Mouse (Mus musculus) liver, embryonic 11.5 days (tissue): ENCODE measurements at regions not wholly inside any gene's neighbourhood (a gene's known extent, or its start where the extent isn't known, plus 50 kb on each side); places are given as distances from the start of the nearest gene placed in this dataset.

ENCODE experiments used
- ATAC-seq: fragments of 200-750 bp; cut with Nextera tagmentation; replicated peaks from 2 replicates; pipeline ENCODE4 v1.8.0; 2017; ENCODE audit warnings: moderate number of reproducible peaks, mild to moderate bottlenecking, moderate TSS enrichment, moderate library complexity; ENCODE audit not compliant: low FRiP score
- DNase-seq: peaks from one replicate; pipeline ENCODE4 v3.0.0-alpha.2; 2017; ENCODE audit warnings: low spot score
- H3K27ac ChIP-seq: fragments of 300-500 bp; sonication (generic); 2 replicates; pipeline ENCODE4 v1.5.1; 2014; ENCODE audit warnings: mild to moderate bottlenecking, low read depth, low read length, control low read depth
- H3K27me3 ChIP-seq: fragments of 300-500 bp; sonication (generic); replicated peaks from 2 replicates; pipeline ENCODE4 v1.6.1; 2014; ENCODE audit warnings: low read length, mixed read lengths; ENCODE audit not compliant: control insufficient read depth, insufficient read depth
- H3K36me3 ChIP-seq: fragments of 300-500 bp; sonication (generic); 2 replicates; pipeline ENCODE4 v1.6.1; 2014; ENCODE audit warnings: mild to moderate bottlenecking, low read length, moderate library complexity, mixed read lengths; ENCODE audit not compliant: control insufficient read depth, insufficient read depth
- H3K4me1 ChIP-seq: fragments of 300-500 bp; sonication (generic); replicated peaks from 2 replicates; pipeline ENCODE4 v1.6.1; 2014; ENCODE audit warnings: low read length, mixed read lengths; ENCODE audit not compliant: control insufficient read depth, insufficient read depth
- H3K4me2 ChIP-seq: fragments of 300-500 bp; sonication (generic); 2 replicates; pipeline ENCODE4 v1.6.1; 2014; ENCODE audit warnings: mild to moderate bottlenecking, control low read depth, moderate library complexity
- H3K4me3 ChIP-seq: fragments of 300-500 bp; sonication (generic); 2 replicates; pipeline ENCODE4 v1.5.1; 2014; ENCODE audit warnings: low read depth, low read length, control low read depth
- H3K9ac ChIP-seq: fragments of 300-500 bp; sonication (generic); 2 replicates; pipeline ENCODE4 v1.6.1; 2014; ENCODE audit warnings: low read depth, low read length, control low read depth
- H3K9me3 ChIP-seq: fragments of 300-500 bp; sonication (generic); 2 replicates; pipeline ENCODE4 v1.6.1; 2016; ENCODE audit warnings: low read length, inconsistent platforms, mixed read lengths; ENCODE audit not compliant: control insufficient read depth
- WGBS: fragments of 180-500 bp; shearing (Covaris S2); extraction: QIAGEN DNeasy Blood & Tissue Kit; methylation state at CpG from one replicate; pipeline ENCODE4 v1.1.7; 2014; 5-methylcytosine and 5-hydroxymethylcytosine counted together

- Histone ChIP-seq H3K27ac (no peak overlapping the region), H3K9me3 (no peaks in the 10 kb centered on the region), H3K27me3 (no peaks in the 10 kb centered on the region), H3K4me2 (no peak overlapping the region), H3K4me1 (no peaks in the 10 kb centered on the region), H3K4me3 (no peak overlapping the region), H3K36me3 (no peaks in the 10 kb centered on the region), H3K9ac (no peak overlapping the region)
- ATAC-seq (no peak), DNase-seq (no peak)
- WGBS: 59% methylated on average over 1 of the region's 1 CpGs
Measured at GRCm38 (mm10) chr16:76914311-76914710, 99.2 kb upstream of the Usp25 start.

- ATAC-seq: no peak
- Histone ChIP-seq H3K9me3 (no peaks in the 10 kb centered on the region), H3K4me3 (no peak overlapping the region)
Measured at GRCm38 (mm10) chr16:76905205-76905996, 108.1 kb upstream of the Usp25 start.

GRCm38 (mm10) chr16:76899083-76899482, 114.4 kb upstream of the Usp25 start:
- WGBS: 23% methylated on average over 7 of the region's 7 CpGs
- H3K27ac ChIP-seq: no peak overlapping the region
- no peak overlapping the region for H3K9ac ChIP-seq
- ATAC-seq (no peak), DNase-seq (no peak)
- no peaks in the 10 kb centered on the region for H3K9me3 ChIP-seq
- no peaks in the 10 kb centered on the region for H3K4me1 ChIP-seq
- H3K4me3 ChIP-seq: no peak overlapping the region
- no peak overlapping the region for H3K4me2 ChIP-seq
- H3K27me3 ChIP-seq: no peaks in the 10 kb centered on the region
- no peaks in the 10 kb centered on the region for H3K36me3 ChIP-seq

More at GRCm38 (mm10) chr16:76905205-76905996, 108.1 kb upstream of the Usp25 start:
- Histone ChIP-seq H3K4me2 (no peak overlapping the region), H3K27me3 (no peaks in the 10 kb centered on the region), H3K27ac (no peak overlapping the region), H3K4me1 (no peaks in the 10 kb centered on the region), H3K9ac (no peak overlapping the region), H3K36me3 (no peaks in the 10 kb centered on the region)
- DNase-seq: no peak
- WGBS: 83% methylated on average over 11 of the region's 11 CpGs

- peak; percentile 34 for DNase-seq
- Histone ChIP-seq H3K4me3 (no peak overlapping the region), H3K9ac (no peak overlapping the region), H3K27me3 (no peaks in the 10 kb centered on the region), H3K4me2 (no peak overlapping the region), H3K9me3 (no peaks in the 10 kb centered on the region), H3K36me3 (no peaks in the 10 kb centered on the region), H3K27ac (no peak overlapping the region), H3K4me1 (no peaks in the 10 kb centered on the region)
- ATAC-seq: no peak
- WGBS: 46% methylated on average over 13 of the region's 13 CpGs
Measured at GRCm38 (mm10) chr16:76896305-76896704, 117.2 kb upstream of the Usp25 start.

GRCm38 (mm10) chr16:76895781-76896180, 117.7 kb upstream of the Usp25 start:
- no peaks in the 10 kb centered on the region for H3K27me3 ChIP-seq
- no peaks in the 10 kb centered on the region for H3K36me3 ChIP-seq
- 74% methylated on average over 5 of the region's 5 CpGs for WGBS
- ATAC-seq (no peak), DNase-seq (no peak)
- no peak overlapping the region for H3K27ac ChIP-seq
- H3K4me1 ChIP-seq: no peaks in the 10 kb centered on the region
- no peak overlapping the region for H3K4me2 ChIP-seq
- no peak overlapping the region for H3K4me3 ChIP-seq
- H3K9me3 ChIP-seq: no peaks in the 10 kb centered on the region
- no peak overlapping the region for H3K9ac ChIP-seq

- H3K36me3 ChIP-seq: no peaks in the 10 kb centered on the region
- H3K4me2 ChIP-seq: no peak overlapping the region
- no peak overlapping the region for H3K9ac ChIP-seq
- H3K4me1 ChIP-seq: no peaks in the 10 kb centered on the region
- H3K4me3 ChIP-seq: no peak overlapping the region
- DNase-seq (no peak), ATAC-seq (no peak)
- no peak overlapping the region for H3K27ac ChIP-seq
- 74% methylated on average over 2 of the region's 2 CpGs for WGBS
- no peaks in the 10 kb centered on the region for H3K9me3 ChIP-seq
- H3K27me3 ChIP-seq: no peaks in the 10 kb centered on the region
Measured at GRCm38 (mm10) chr16:76878576-76878975, 134.9 kb upstream of the Usp25 start.

GRCm38 (mm10) chr16:76875397-76876018, 138.0 kb upstream of the Usp25 start:
- Histone ChIP-seq H3K4me3 (no peak overlapping the region), H3K9me3 (0 out of 2 replicates have a peak, but pooled peaks cover 2% of the 10 kb centered on the region), H3K36me3 (no peaks in the 10 kb centered on the region), H3K4me2 (no peak overlapping the region), H3K4me1 (no peaks in the 10 kb centered on the region), H3K9ac (no peak overlapping the region), H3K27me3 (no peaks in the 10 kb centered on the region), H3K27ac (no peak overlapping the region)
- DNase-seq (no peak), ATAC-seq (no peak)
- WGBS: 94% methylated on average over 3 of the region's 3 CpGs

- H3K9me3 ChIP-seq: no peaks in the 10 kb centered on the region
- no peaks in the 10 kb centered on the region for H3K27me3 ChIP-seq
- no peak overlapping the region for H3K27ac ChIP-seq
- no peak overlapping the region for H3K9ac ChIP-seq
- H3K4me1 ChIP-seq: no peaks in the 10 kb centered on the region
- DNase-seq: no peak
- no peaks in the 10 kb centered on the region for H3K36me3 ChIP-seq
- H3K4me2 ChIP-seq: no peak overlapping the region
- no peak for ATAC-seq
- no peak overlapping the region for H3K4me3 ChIP-seq
- WGBS: 54% methylated on average over 4 of the region's 4 CpGs
Measured at GRCm38 (mm10) chr16:76866465-76866802, 147.1 kb upstream of the Usp25 start.
